In genomic region chr1:193265734-193266133, GRCm38 (mm10) we compare ENCODE assay signal across 16 mouse cellular contexts.
"Had no signal": no experiment of that assay in that cellular context is flagged by ENCODE, and none has a peak within 500 bp of the region (broad histone marks: within the 10 kb centered on the region; RNA-seq: fewer than 3 reads in every experiment).

No protein-coding gene starts in this region.

- H3K4me3 ChIP-seq: neural tube, embryonic 13.5 days; neural tube, embryonic 15.5 days; stomach, embryonic 15.5 days had no signal

- H3K4me1 ChIP-seq: neural tube, embryonic 13.5 days; stomach, embryonic 15.5 days had no signal

- H3K9me3 ChIP-seq: neural tube, embryonic 13.5 days; neural tube, embryonic 15.5 days; stomach, embryonic 15.5 days had no signal

- H3K36me3 ChIP-seq: neural tube, embryonic 13.5 days; neural tube, embryonic 15.5 days; stomach, embryonic 15.5 days had no signal

- H3K9ac ChIP-seq: neural tube, embryonic 13.5 days; neural tube, embryonic 15.5 days; stomach, embryonic 15.5 days had no signal

- H3K27ac ChIP-seq: neural tube, embryonic 13.5 days; neural tube, embryonic 15.5 days; stomach, embryonic 15.5 days; stomach, postnatal 0 days had no signal

- DNase-seq: retina, postnatal 1 day; right cerebral cortex, adult 18-20 months; right cerebral cortex, postnatal 14 days; right cerebral cortex, postnatal 25 days; right cerebral cortex, postnatal 4 days; spleen, adult 18-20 months; thymus, adult 18-20 months; thymus, adult 2 months; thymus, postnatal 14 days; thymus, postnatal 25 days; thymus, postnatal 36 days; thymus, postnatal 4 days had no signal
